Mouse (Mus musculus) retina, embryonic 14.5 days (tissue): ENCODE results near the gene Hspa4.
"Not testable (repeated sequence)": the region's sequence is repeated elsewhere in the genome, so short reads cannot be mapped to it uniquely, and the experiment has no call there.

Experiments
- DNase-seq: peaks from one replicate; pipeline ENCODE4 v3.0.0-alpha.2; 2015; ENCODE audit warnings: low spot score

Hspa4 gene

GRCm38 (mm10) chr11:53307558-53308065 lies 7.4 kb upstream of the Hspa4 start:
- DNase-seq: no peak

- DNase-seq: no peak
These were observed 6.7 kb upstream of the Hspa4 start for GRCm38 (mm10) chr11:53306965-53307364.

- no peak for DNase-seq
These were observed 4.0 kb upstream of the Hspa4 start for GRCm38 (mm10) chr11:53304044-53304840.

DNA sequence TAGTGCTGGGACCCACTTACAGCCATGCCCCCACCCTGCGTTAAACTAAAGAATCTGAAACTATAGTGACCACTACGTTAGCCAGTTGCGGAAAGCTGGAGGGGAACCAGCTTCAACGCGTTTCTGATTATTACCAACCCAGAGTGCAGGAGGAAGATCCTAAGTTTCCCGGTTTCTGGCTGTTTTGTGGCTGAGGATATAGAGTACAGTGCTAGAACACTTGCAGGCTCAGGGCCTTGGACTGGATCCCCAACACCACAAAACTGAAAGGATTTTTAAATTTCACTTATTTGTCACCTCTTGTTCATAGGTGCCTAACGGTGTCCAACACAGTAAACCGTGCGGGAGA lies 884 bp upstream of the Hspa4 start:
- DNase-seq: no peak

DNA sequence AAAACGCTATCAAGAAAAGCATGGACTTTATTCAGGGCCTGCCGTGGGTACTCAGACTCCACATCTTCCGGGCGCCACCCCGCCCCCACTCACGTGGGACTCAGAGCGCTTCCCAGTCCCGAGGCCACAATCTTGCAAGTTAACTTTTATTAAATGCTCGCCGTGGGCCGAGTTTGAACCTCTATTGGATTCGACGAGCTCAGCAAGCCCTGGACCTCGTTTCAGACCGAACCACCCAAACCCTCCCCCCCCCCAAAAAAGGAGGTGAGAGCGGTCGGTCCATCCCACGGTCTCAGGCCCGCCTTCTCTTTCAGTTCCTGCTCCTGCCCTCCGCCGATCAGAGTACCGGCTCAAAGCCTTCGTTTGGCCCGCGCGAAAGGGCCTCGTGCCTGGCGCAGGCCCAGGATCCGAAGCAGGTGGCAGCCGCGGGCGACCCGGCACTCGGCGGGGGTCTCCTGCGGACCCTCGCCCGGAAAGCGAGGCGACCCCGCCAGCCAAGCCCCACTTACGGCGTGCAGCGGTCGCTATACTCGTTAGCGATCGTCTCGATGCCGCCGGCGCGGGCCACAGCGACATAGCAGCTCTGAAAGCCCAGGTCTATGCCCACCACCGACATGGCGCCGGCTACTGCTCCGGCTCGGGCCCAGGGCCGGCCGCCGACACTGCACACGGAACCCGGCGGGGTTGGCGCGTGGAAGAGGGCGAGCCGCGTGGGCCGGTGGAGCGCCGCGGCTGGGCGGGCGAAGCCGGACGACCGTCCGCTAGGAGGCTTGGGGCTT lies 517 bp downstream of the Hspa4 start:
- peak; percentile 51 for DNase-seq

DNA sequence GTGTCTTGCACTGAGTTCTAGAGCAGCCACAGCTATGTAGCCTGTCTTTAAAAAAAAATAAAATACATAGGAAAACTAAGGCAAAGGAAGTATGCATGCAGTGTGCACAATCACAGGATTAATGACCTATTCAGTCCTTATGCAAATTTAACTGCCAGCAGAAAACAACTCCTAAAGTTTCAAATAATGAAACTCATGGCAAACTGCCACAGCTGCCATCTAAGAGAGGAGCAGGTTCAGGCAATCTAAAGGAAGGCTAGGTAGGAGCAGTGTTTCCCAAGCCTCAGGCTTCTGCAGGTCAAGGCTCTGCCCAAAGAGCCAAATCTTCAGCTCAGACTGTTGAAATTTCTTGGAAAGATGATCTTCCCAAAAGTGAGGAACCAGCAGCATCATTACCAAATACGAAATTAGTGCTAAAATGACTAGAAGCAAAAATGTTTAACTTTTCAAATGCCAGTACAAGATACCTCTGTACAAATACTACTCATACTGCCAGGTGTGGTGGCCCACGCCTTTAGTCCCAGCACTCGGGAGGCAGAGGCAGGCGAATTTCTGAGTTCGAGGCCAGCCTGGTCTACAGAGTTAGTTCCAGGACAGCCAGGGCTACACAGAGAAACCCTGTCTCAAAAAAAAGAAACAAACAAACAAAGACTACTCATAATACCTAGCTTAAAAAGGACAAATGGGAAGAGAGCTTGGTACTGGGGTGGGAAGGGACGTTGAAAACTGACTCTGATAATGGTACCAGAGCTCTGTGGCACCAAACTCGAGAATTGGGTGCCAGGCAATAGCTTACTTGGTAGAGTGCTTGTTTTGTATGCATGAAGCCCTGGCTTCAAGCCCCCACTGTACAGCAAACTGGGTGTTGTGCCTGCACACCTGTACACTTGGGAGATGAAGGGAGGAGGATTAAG lies 2.1 kb downstream of the Hspa4 start:
- DNase-seq: no peak

DNA sequence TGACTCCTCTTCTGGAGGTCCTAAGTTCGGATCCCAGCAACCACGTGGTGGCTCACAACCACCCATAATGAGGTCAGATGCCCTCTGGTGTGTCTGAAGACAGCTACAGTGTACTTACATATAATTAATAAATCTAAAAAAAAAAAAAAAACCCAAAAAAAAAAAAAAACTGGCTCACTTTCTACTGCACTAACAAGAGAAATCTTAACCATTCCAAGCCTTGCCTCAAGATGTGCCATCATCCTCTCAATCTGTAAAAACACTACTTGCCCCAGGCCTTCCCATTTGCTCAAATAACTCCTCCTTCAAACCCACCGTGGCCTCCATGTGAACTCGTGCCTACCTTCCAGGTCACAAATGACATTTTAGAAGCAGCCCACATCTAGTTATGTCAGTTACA lies 3.4 kb downstream of the Hspa4 start:
- DNase-seq: no peak

DNA sequence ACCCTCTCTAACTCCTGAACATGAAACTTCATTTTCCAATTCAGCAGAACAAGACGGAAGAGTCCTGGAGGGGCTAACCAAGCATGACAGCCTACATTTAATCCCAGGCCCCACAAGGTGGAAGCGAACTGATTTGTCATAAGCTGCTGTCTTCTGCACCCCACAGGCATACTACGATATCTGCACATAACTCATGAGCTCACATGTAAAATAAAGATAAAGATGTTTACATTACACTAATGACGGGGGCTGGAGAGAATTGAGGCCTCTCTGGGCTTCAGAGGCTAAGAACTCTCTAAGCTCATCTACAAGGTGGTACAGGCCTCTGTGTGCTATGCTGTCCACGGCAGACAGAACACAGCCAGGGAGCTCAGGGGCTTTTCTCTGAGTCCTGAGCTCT lies 5.8 kb downstream of the Hspa4 start:
- no peak for DNase-seq

DNA sequence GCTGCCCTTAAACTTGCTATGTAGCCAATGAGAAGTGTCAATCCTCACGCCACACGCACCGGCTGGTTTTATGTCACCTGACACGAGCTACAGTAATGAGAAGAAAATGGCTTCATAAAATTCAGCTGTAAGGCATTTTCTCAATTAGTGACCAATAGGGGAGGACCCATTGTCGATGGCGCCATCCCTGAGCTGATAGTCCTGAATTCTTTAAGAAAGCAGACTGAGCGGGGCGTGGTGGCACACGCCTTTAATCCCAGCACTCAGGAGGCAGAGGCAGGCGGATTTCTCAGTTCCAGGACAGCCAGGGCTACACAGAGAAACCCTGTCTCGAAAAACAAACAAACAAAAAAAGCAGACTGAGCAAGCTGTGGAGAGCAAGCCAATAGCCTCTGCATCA lies 9.4 kb downstream of the Hspa4 start:
- DNase-seq: no peak

DNA sequence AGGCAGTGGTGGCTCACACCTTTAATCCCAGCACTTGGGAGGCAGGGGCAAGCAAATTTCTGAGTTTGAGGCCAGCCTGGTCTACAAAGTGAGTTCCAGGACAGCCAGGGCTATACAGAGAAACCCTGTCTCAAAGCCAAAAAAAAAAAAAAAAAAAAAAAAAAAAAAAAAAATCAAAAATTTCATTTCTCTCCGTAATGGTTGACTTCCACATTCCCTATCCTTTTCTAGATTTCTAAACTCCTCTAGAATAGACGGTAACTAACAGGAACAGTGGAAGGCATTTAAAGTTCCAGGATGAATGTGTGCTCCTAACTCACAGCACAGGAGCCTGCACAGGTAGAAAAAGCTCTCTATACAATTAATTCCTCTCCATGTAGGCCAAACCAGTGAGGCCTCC lies 10.1 kb downstream of the Hspa4 start:
- DNase-seq: not testable (repeated sequence)

DNA sequence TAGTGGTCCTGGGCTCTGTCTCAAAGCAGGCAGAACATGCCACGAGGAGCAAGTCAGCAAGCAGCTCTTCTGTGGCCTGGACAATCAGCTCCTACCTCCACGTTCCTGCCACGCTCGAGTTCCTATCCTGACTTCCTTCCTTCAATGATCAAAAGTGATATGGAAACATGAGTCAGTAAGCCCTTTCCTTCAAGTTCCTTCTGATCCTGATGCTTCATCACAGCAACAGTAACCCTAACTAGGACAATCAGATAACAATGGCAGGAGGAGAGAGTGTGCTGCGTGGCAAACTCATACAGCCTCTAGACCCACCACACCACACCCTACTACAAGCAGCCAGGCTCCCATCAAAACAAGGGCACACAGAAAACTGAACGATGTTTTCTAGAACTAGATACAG lies 14.4 kb downstream of the Hspa4 start:
- DNase-seq: no peak

DNA sequence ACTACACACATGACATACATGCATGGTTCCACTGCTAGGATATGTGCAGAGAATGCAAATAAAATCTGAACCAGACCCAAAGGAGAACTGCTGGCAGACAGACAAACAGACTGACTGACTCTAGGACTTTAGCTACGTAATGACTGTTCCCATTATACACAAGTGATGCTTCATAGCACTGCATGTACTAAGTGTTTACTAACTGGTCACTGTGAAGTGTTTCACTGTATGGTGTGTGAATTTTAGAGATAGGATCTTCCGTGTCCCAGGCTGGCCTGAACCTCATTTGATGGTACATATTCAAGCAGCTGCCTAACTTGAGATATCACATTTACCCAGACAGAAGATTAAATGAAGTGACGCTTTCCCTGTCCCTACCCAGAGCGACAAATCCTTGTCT lies 21.8 kb downstream of the Hspa4 start:
- no peak for DNase-seq

DNA sequence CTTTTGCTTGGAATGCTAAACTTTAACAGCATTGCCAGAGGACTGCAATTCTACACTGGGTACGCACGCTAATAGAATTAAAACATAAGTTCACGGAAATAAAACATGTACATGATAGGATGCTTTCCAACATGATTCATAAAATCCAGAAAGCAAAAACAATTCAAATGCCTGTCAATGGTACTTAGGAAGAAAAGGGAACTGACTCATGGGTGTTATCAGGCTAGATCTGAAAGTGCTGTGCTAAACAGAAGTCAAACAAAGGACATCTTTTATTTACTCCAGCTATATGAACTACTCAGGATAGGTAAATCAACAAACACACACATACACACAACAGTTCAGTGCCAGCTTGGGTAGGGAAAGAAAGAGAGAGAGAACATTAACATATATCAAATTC lies 24.9 kb downstream of the Hspa4 start:
- DNase-seq: no peak

DNA sequence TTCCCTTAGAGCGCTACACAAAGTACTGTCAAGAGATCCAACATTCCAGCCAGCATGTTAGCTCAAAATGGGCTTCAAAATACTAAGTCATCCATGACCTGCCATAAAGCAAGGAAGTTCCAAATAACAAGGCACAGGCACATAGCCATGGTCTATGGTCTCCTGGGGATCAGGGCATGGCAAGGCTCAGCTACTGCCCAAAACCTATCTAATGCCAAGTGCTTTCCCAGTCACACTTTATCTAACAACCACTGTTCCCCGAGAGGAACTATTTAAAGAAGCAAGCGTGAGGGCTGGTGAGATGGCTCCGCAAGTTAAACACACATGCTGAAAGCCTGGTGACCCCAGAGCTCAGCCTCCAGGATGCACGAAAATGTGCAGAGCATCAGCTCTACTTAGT lies 26.9 kb downstream of the Hspa4 start:
- no peak for DNase-seq

- DNase-seq: no peak
These were observed 30.7 kb downstream of the Hspa4 start for GRCm38 (mm10) chr11:53269596-53269995.

GRCm38 (mm10) chr11:53260556-53260955 lies 39.7 kb downstream of the Hspa4 start:
- no peak for DNase-seq

GRCm38 (mm10) chr11:53260056-53260455 lies 40.2 kb downstream of the Hspa4 start:
- no peak for DNase-seq

GRCm38 (mm10) chr11:53259047-53259632 lies 41.1 kb downstream of the Hspa4 start:
- DNase-seq: no peak

GRCm38 (mm10) chr11:53256914-53257313 lies 43.3 kb downstream of the Hspa4 start:
- no peak for DNase-seq

GRCm38 (mm10) chr11:53254926-53255325 lies 45.3 kb downstream of the Hspa4 start:
- DNase-seq: peak; percentile 81

GRCm38 (mm10) chr11:53254428-53254827 lies 45.8 kb downstream of the Hspa4 start:
- DNase-seq: peak; percentile 16
